Mouse (Mus musculus) urinary bladder, postnatal 14 days (tissue): Measurements from ENCODE around the gene Prkci.
A peak's percentile ranks its signal among the peaks of the same experiment; 100 is the strongest.

ENCODE experiments used
- DNase-seq: peaks from one replicate; pipeline ENCODE4 v3.0.0; 2021; ENCODE audit warnings: low spot score

Prkci gene

DNA sequence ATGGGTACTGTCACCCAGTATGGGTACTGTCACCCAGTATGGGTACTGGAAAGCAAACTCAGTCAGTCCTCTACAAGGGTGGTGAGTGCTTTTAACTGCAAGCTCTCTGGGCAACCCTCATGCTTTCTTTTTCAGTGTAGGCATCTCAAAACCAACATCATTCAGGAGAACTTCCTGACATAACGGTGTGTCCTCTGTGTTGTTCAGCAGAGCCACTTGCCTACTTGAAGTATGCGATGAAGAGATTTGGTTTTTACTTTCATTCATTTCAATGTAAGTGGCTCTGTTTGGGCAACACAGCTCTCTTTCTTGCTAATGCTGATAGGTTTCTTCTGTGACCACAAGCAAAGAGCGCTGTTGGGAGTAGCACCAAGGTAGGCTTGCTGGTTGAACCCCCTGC is 89.5 kb downstream of the Prkci start:
- no peak for DNase-seq

DNA sequence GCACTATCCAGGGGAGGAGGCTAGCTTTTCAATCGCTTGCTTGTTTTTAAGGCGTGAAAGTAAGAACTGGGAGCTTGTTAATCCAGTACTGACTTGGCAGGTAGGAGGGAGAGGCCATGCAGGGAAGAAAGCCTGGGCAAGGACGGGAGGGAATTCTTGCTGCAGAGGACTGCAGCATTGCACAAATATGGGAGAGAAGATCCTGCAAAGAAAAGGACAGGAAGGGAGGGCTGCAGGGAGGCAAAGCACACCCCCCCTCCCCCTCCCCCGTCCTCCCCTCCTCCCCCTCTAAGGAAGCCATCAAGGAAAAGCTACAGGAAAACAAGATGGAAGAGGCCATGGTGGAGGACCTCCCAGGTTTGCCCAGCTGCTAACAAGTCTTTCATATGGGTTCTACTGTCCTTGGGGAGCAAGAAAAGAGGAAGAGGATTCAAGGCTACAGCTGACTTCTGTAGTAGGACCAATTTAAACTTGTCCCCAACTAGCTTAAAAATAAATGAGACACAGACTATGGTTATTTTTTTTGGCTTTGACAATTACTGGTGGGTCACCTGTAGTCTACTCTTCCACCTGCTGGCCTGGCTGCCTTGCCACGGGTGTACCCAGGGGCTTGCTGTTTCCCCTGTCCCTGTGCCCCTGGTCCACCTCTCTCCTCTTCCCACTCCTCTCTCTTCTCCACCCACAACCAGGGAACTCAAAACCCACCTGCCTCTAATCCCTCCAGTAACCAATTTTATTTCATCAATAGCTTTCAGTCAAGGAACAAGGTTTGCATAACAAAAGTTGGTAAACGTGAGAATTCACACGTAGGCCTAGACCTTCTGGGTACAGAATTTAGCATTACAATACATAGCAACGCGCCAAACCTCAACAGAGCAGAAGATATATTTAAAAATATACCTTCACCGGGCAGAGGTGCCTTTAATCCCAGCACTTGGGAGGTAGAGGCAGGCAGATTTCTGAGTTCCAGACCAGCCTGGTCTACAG is 93.5 kb downstream of the Prkci start:
- no peak for DNase-seq

DNA sequence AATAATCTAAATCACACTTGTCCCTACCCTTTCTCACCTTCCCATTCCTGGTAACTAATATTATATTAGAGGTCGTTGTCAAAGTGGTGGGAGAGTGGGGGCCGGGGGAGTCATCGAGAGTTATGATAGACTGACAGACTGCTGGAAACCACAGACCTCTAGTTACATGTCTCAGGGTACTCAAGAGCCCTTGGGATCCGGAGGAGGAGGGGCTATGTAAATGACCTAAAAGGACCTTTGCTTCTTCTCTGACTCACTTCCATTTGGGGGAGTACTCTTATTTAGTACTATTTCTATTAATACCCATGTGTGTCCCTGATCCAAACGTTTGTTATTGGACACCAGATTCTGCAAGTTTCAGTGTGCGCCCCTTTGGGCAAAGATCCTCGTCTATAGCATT is 94.4 kb downstream of the Prkci start:
- DNase-seq, result no peak

GRCm38 (mm10) chr3:31093196-31093595 is 97.6 kb downstream of the Prkci start:
- no peak for DNase-seq

- peak; percentile 66 for DNase-seq
Observed at GRCm38 (mm10) chr3:31093627-31094351, 98.2 kb downstream of the Prkci start.

- DNase-seq, result peak; percentile 94
Observed at GRCm38 (mm10) chr3:31094531-31095178, 99.1 kb downstream of the Prkci start, which contains the start of gene Skil. Gene Skil (plus strand): TSS chr3:31095058.

- DNase-seq, result no peak
Observed at GRCm38 (mm10) chr3:31095179-31095490, 99.6 kb downstream of the Prkci start.

DNA sequence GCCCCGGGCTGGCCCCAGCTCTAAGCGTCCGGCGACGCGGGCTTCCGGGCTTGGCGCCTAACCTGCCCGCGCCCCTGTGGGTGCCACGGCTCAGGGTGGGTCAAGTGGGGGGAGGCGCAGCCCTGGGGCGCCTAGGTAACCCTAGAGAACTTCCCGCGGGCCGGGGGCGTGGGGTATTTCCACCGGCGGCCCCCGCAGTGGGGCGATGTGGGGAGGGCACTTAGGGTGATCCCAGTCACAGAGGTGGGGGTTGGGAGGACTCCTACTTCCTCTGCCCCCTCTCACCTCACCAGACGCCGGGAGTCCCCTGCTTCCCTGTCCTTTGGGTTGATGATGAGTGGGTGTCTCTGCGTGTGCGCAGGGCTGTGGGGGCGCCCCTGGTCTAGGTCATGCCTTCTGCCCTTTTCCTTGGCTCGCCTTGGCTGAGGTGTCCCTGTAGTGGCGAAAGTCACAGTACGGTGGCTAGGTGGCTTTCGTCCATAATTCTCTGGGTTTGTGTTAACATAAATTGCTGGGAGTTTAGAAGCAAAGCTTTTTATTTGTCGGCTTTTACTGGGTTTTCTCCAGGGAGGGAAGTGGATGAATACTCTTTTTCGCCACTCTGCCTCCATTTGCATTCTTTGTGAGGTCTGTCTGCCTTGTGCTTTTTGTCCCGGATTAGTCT is 100.1 kb downstream of the Prkci start:
- DNase-seq, result peak; percentile 31

GRCm38 (mm10) chr3:31096155-31097101 is 100.9 kb downstream of the Prkci start:
- no peak for DNase-seq

DNA sequence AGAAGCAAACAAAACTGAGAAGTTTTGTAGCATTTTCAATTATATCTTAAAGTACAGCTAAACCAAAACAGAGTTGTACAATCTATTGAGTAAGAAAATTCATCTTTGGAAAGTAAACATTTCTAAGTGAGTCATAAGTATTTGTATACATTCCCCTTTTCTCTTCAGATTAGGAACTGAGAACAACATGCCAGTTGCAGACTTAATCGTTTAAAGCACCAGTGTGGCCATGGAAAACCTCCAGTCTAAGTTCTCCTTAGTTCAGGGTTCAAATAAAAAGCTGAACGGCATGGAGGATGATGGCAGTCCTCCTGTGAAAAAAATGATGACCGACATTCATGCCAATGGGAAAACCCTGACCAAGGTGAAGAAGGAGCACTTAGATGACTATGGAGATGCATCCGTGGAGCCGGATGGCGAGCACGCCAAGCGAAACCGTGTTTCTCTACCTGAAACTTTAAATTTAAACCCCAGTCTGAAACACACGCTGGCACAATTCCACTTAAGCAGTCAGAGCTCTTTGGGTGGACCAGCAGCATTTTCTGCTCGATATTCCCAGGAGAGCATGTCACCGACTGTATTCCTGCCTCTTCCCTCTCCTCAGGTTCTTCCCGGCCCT is 101.7 kb downstream of the Prkci start:
- no peak for DNase-seq

GRCm38 (mm10) chr3:31097976-31098375 is 102.4 kb downstream of the Prkci start:
- DNase-seq, result no peak

DNA sequence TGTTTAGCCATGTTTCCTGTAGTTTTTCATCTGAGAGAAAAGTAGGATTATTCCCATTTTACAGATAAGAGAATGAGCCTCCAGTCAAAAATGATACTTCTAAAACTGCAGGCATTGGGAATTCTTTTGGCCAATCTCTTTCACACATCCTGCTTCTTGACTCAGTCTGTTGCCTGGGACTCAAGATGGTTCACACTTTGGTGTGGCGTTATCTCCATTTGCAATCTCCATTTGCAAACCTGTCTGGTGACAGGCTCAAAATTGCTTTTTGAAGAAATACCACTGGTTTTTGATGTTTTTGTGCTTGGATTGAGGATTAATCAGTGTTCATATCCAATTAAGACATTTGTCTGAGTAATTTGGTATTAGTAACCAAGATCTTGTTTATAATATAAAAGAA is 103.0 kb downstream of the Prkci start:
- no peak for DNase-seq

DNA sequence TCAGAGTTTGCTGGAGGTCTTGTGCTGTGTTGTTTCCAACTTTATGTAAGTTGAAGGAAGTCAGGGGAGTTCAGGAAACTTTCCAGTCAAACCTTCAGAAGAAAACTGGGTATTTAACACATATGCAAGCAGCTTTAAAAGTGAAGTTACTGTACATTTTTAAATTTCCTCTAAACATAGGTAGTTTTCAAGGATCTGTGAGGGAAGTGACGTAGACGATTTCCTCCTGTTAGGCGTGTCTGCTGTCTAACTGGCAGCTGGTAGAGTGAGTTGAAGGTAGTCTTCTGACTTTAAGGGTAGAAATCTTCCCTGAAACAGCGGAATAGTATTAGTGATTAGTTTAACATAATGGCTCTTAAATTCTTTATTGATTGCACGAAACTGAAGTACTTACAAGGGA is 104.5 kb downstream of the Prkci start:
- DNase-seq, result no peak

DNA sequence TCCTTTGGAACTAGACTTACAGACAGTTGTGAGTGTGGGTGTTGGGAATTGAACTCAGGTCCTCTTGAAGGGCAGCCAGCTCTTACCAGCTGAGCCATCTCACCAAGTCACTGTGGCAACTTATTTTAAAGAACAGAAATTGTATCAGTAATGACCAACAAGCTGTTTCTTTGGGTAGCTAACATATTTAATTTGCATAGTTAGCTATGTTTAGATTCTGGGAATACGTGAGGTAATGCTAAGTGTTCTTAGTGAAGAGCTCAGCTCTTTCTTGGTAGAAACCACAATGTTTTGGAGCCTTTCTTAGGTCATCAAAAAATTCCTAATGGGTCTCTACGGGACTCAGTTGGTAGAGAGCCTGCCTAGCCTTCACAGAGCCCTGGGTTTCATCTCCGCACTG is 105.3 kb downstream of the Prkci start:
- no peak for DNase-seq
